Mouse (Mus musculus) embryonic facial prominence, embryonic 13.5 days (tissue): Measurements from ENCODE around the gene Dnajb6. TPM values are rescaled to one million over a fixed set of nuclear protein-coding genes. Genes with fewer than 3 reads are reported as not detected.

Experiments used
- ATAC-seq: fragments of 200-750 bp; cut with Nextera tagmentation; 2 replicates; pipeline ENCODE4 v1.8.0; 2017; ENCODE audit warnings: low read depth; ENCODE audit not compliant: insufficient number of reproducible peaks, insufficient read depth, low FRiP score, low TSS enrichment
- H3K27ac ChIP-seq: fragments of 300-500 bp; sonication (generic); 2 replicates; pipeline ENCODE4 v1.5.1; 2015; ENCODE audit warnings: moderate library complexity, mild to moderate bottlenecking, inconsistent platforms
- H3K27me3 ChIP-seq: fragments of 300-500 bp; sonication (generic); 2 replicates; pipeline ENCODE4 v1.6.1; 2015; ENCODE audit warnings: mild to moderate bottlenecking, inconsistent platforms
- H3K36me3 ChIP-seq: fragments of 300-500 bp; sonication (generic); 2 replicates; pipeline ENCODE4 v1.6.1; 2015; ENCODE audit warnings: mild to moderate bottlenecking, inconsistent platforms
- H3K4me1 ChIP-seq: fragments of 300-500 bp; sonication (generic); 2 replicates; pipeline ENCODE4 v1.6.1; 2015; ENCODE audit warnings: inconsistent platforms
- H3K4me2 ChIP-seq: fragments of 300-500 bp; sonication (generic); 2 replicates; pipeline ENCODE4 v1.6.1; 2015; ENCODE audit warnings: moderate library complexity, mild to moderate bottlenecking, inconsistent platforms
- H3K4me3 ChIP-seq: fragments of 300-500 bp; sonication (generic); 2 replicates; pipeline ENCODE4 v1.5.1; 2015; ENCODE audit warnings: mild to moderate bottlenecking, inconsistent platforms
- H3K9ac ChIP-seq: fragments of 300-500 bp; sonication (generic); 2 replicates; pipeline ENCODE4 v1.6.1; 2015; ENCODE audit warnings: mild to moderate bottlenecking, inconsistent platforms
- H3K9me3 ChIP-seq: fragments of 300-500 bp; sonication (generic); 2 replicates; pipeline ENCODE4 v1.6.1; 2016; ENCODE audit warnings: inconsistent platforms
- WGBS: fragments of 180-500 bp; shearing (Covaris S2); methylation state at CpG from one replicate; pipeline ENCODE4 v1.1.7; 2015; ENCODE audit warnings: mixed read lengths; 5-methylcytosine and 5-hydroxymethylcytosine counted together
- polyA plus RNA-seq: library from polyadenylated mRNA; unstranded; fragments of >200 nt; fragmentation: Nextera tagmentation; extraction: Ambion mirVana; gene quantifications from 2 replicates; pipeline ENCODE4 v1.2.1, GENCODE M21; 2015

Dnajb6 gene
- polyA plus RNA-seq, 1 experiment from 2014 or later = 156 TPM

- H3K9ac ChIP-seq = no peak overlapping the region
- no peak overlapping the region for H3K27ac ChIP-seq
- WGBS = 78% methylated on average over 1 of the region's 1 CpGs
- H3K4me2 ChIP-seq = no peak overlapping the region
- no peaks in the 10 kb centered on the region for H3K4me1 ChIP-seq
- ATAC-seq = no peak
- no peaks in the 10 kb centered on the region for H3K36me3 ChIP-seq
- no peak overlapping the region for H3K4me3 ChIP-seq
- H3K27me3 ChIP-seq = no peaks in the 10 kb centered on the region
- H3K9me3 ChIP-seq = no peaks in the 10 kb centered on the region
Measured at GRCm38 (mm10) chr5:29854971-29855370, 119.5 kb downstream of the Dnajb6 start.

- no peak for ATAC-seq
- H3K4me2 ChIP-seq = no peak overlapping the region
Measured at GRCm38 (mm10) chr5:29861522-29861921, 126.0 kb downstream of the Dnajb6 start.

GRCm38 (mm10) chr5:29862388-29862787, 126.9 kb downstream of the Dnajb6 start:
- 85% methylated on average over 5 of the region's 5 CpGs for WGBS
- Histone ChIP-seq H3K4me3 (no peak overlapping the region), H3K27me3 (no peaks in the 10 kb centered on the region), H3K9ac (no peak overlapping the region), H3K4me2 (no peak overlapping the region), H3K36me3 (no peaks in the 10 kb centered on the region), H3K27ac (no peak overlapping the region), H3K4me1 (no peaks in the 10 kb centered on the region), H3K9me3 (no peaks in the 10 kb centered on the region)
- no peak for ATAC-seq

More at GRCm38 (mm10) chr5:29861522-29861921, 126.0 kb downstream of the Dnajb6 start:
- Histone ChIP-seq H3K9ac (no peak overlapping the region), H3K36me3 (no peaks in the 10 kb centered on the region), H3K27ac (no peak overlapping the region), H3K4me1 (no peaks in the 10 kb centered on the region), H3K27me3 (no peaks in the 10 kb centered on the region), H3K9me3 (no peaks in the 10 kb centered on the region), H3K4me3 (no peak overlapping the region)
- WGBS = 78% methylated on average over 3 of the region's 3 CpGs

GRCm38 (mm10) chr5:29864291-29864737, 128.8 kb downstream of the Dnajb6 start:
- Histone ChIP-seq H3K27me3 (no peaks in the 10 kb centered on the region), H3K4me2 (no peak overlapping the region), H3K9me3 (no peaks in the 10 kb centered on the region), H3K36me3 (no peaks in the 10 kb centered on the region), H3K4me3 (no peak overlapping the region), H3K9ac (no peak overlapping the region), H3K27ac (no peak overlapping the region), H3K4me1 (no peaks in the 10 kb centered on the region)
- no peak for ATAC-seq
- 81% methylated on average over 4 of the region's 4 CpGs for WGBS

GRCm38 (mm10) chr5:29864994-29865393, 129.5 kb downstream of the Dnajb6 start:
- H3K4me1 ChIP-seq = no peaks in the 10 kb centered on the region
- no peak overlapping the region for H3K4me2 ChIP-seq
- no peaks in the 10 kb centered on the region for H3K36me3 ChIP-seq
- H3K4me3 ChIP-seq = no peak overlapping the region
- H3K27me3 ChIP-seq = no peaks in the 10 kb centered on the region
- H3K27ac ChIP-seq = no peak overlapping the region
- H3K9me3 ChIP-seq = no peaks in the 10 kb centered on the region
- no peak overlapping the region for H3K9ac ChIP-seq
- no peak for ATAC-seq
- WGBS = 66% methylated on average over 4 of the region's 4 CpGs

Other genes with a start within 250 kb of the Dnajb6 start
- gene Ube3c, start 166.4 kb upstream of the Dnajb6 start, polyA plus RNA-seq = 17.5 and 28.7 TPM in 2 replicates
- gene Gm5129, start 248 bp downstream of the Dnajb6 start, polyA plus RNA-seq = not detected in 2 replicates